Mouse (Mus musculus): Measurements from ENCODE around the gene Grip2. TPM values are rescaled to one million over a fixed set of nuclear protein-coding genes. Genes with fewer than 3 reads are reported as not detected.

The Grip2 gene
- total and polyA plus RNA-seq, 3 experiments = 0.07 TPM; not detected in 2

DNA sequence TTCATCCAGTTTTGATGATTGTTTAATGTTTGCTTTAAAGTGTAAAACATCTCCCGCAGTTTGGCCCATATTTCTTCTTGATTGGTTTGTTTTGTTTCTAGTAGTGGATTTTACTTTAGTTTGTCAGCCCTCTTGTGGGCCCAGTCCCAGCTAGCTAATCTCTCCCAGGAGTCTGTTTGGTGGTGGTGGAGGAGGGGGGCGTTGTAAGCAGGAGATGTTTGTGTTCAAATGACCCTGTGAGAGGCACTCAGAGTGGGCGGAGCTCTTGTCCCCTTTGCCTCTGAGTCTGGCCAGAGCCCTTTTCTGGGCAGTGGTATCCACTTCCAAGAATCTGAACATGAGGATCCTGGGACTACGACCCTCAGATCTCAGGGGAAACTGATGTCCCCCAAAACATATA, 83.2 kb downstream of the Grip2 start:
- in situ Hi-C loops (cut with MboI; ENCODE audit: low pct_ligation_motif_present, low pct_unique_long_range_greater_than_20kb, low sequenced_read_pairs) = loop anchor here (5.0 to 10.0 kb wide), 2 partner anchors 69 to 172 kb away; no protein-coding TSS in a partner anchor
- dilution Hi-C loops (cut with MboI; ENCODE audit: extremely low pct_ligation_motif_present, extremely low pct_unique_long_range_greater_than_20kb, low sequenced_read_pairs) = no loop called here
- Histone ChIP-seq H3K9ac (ENCODE audit: insufficient read depth, low read depth) (no peak overlapping the region), H3K4me1 (ENCODE audit: control insufficient read depth in 1 of 2, insufficient read depth in 2 of 2) (peaks cover 0 to 6% of the 10 kb centered on the region in 2 experiments; a peak in 1 of 4 replicates), H3K27ac (ENCODE audit: insufficient read depth, low read depth) (no peak overlapping the region), H3K36me3 (replicated peaks in 1 of 2; ENCODE audit: control insufficient read depth in 1 of 2, insufficient read depth in 1 of 2, low read length in 1 of 2) (peaks cover 15 to 98% of the 10 kb centered on the region in 2 experiments), H3K4me3 (replicated peaks in 1 of 3; ENCODE audit: low read depth in 2 of 3, low read length in 2 of 3, poor library complexity in 1 of 3) (no peak overlapping the region), H3K27me3 (replicated peaks) (no peaks in the 10 kb centered on the region), H3K4me2 (ENCODE audit: insufficient read depth, low read depth, poor library complexity, severe bottlenecking) (no peak overlapping the region), H3K79me2 (replicated peaks; ENCODE audit: control insufficient read depth, extremely low read depth, insufficient read depth, poor library complexity, severe bottlenecking) (no peaks in the 10 kb centered on the region), H3K9me3 (replicated peaks; ENCODE audit: low read length) (no peaks in the 10 kb centered on the region)
- TF ChIP-seq ELF1 (IDR thresholded peaks at IDR 0.05; ENCODE audit: low read depth, low read length) (no peak), EP300 (IDR thresholded peaks at IDR 0.05; ENCODE audit: low read length) (no peak), ZMIZ1 (IDR thresholded peaks at IDR 0.05; ENCODE audit: low read depth, low read length) (no peak), JUND (conservative IDR thresholded peaks at IDR 0.05; ENCODE audit: low read depth, low read length) (no peak), POLR2AphosphoS2 (IDR thresholded peaks at IDR 0.05; ENCODE audit: low read depth, low read length) (no peak), MAZ (IDR thresholded peaks at IDR 0.05; ENCODE audit: low read depth, low read length) (no peak), CHD1 (IDR thresholded peaks at IDR 0.05; ENCODE audit: low read depth, low read length) (no peak), MYC (IDR thresholded peaks at IDR 0.05; ENCODE audit: low read depth, low read length) (no peak), BHLHE40 (IDR thresholded peaks at IDR 0.05; ENCODE audit: low read depth, low read length) (no peak), SMC3 (IDR thresholded peaks at IDR 0.05; ENCODE audit: low read depth, low read length) (no peak), IRF4 (IDR thresholded peaks at IDR 0.05; ENCODE audit: low read depth, low read length) (no peak), MXI1 (IDR thresholded peaks at IDR 0.05; ENCODE audit: low read depth, low read length) (no peak), KAT2A (IDR thresholded peaks at IDR 0.05; ENCODE audit: insufficient replicate concordance, low read length) (no peak), ZKSCAN1 (IDR thresholded peaks at IDR 0.05; ENCODE audit: borderline replicate concordance, low read depth, low read length) (no peak)
- DNase-seq (ENCODE audit: extremely low read depth) = no peak

DNA sequence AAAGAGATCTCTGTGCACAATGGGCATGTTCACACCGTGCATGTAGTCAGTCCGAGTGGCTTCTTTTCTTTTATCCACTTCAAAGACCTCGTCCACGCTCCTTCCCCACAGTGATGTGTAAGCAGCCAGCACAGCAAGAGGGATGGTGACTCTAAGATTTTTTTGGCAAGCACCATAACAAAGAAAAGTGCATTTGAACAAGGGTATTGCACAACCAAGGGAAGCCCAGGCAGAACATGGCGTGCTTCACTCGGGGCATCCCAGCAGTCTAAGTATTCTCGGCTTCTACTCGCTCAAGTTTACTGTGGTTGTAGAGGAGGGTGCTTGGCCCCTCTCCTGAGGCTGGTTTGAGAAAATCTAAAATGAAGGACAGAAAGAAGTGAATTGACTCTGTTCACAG, 84.1 kb downstream of the Grip2 start:
- H3K36me3 ChIP-seq (replicated peaks in 1 of 2; ENCODE audit: control insufficient read depth in 1 of 2, insufficient read depth in 1 of 2, low read length in 1 of 2) = peaks cover 13 to 98% of the 10 kb centered on the region in 2 experiments

More for the DNA sequence above, 84.1 kb downstream of the Grip2 start:
- dilution Hi-C loops (cut with MboI; ENCODE audit: extremely low pct_ligation_motif_present, extremely low pct_unique_long_range_greater_than_20kb, low sequenced_read_pairs) = no loop called here
- no peak overlapping the region for H3K27ac ChIP-seq (ENCODE audit: insufficient read depth, low read depth)
- H3K9ac ChIP-seq (ENCODE audit: insufficient read depth, low read depth) = no peak overlapping the region
- no peak for TF ChIP-seq ZKSCAN1 (IDR thresholded peaks at IDR 0.05; ENCODE audit: borderline replicate concordance, low read depth, low read length)
- no peak for TF ChIP-seq UBTF (IDR thresholded peaks at IDR 0.05; ENCODE audit: low read depth, low read length)
- TF ChIP-seq MYC (IDR thresholded peaks at IDR 0.05; ENCODE audit: low read depth, low read length) = no peak
- no peak for TF ChIP-seq MXI1 (IDR thresholded peaks at IDR 0.05; ENCODE audit: low read depth, low read length)
- no peak overlapping the region for H3K4me3 ChIP-seq (replicated peaks in 1 of 3; ENCODE audit: low read depth in 2 of 3, low read length in 2 of 3, poor library complexity in 1 of 3)
- no peaks in the 10 kb centered on the region for H3K27me3 ChIP-seq (replicated peaks)
- in situ Hi-C loops (cut with MboI; ENCODE audit: low pct_ligation_motif_present, low pct_unique_long_range_greater_than_20kb, low sequenced_read_pairs) = loop anchor here (5.0 to 10.0 kb wide), 2 partner anchors 68 to 171 kb away; no protein-coding TSS in a partner anchor
- no peak for DNase-seq (ENCODE audit: extremely low read depth)
- peaks cover 0 to 14% of the 10 kb centered on the region in 2 experiments; a peak in 2 of 4 replicates for H3K4me1 ChIP-seq (ENCODE audit: control insufficient read depth in 1 of 2, insufficient read depth in 2 of 2)
- H3K9me3 ChIP-seq (replicated peaks; ENCODE audit: low read length) = no peaks in the 10 kb centered on the region
- no peaks in the 10 kb centered on the region for H3K79me2 ChIP-seq (replicated peaks; ENCODE audit: control insufficient read depth, extremely low read depth, insufficient read depth, poor library complexity, severe bottlenecking)
- no peak overlapping the region for H3K4me2 ChIP-seq (ENCODE audit: insufficient read depth, low read depth, poor library complexity, severe bottlenecking)

All from CH12.LX (cell line).